Mouse (Mus musculus) stomach, postnatal 0 days (tissue): ENCODE measurements at regions not wholly inside any gene's neighbourhood (a gene's known extent, or its start where the extent isn't known, plus 50 kb on each side); places are given as distances from the start of the nearest gene placed in this dataset.

ENCODE experiments used
- CTCF ChIP-seq: IDR thresholded peaks from 2 replicates; pipeline ENCODE4 v1.5.1; 2016; ENCODE audit warnings: antibody characterized with exemption, low read depth, mild to moderate bottlenecking, moderate library complexity
- EP300 ChIP-seq: optimal IDR thresholded peaks from 2 replicates; pipeline ENCODE3; 2016; ENCODE audit warnings: antibody characterized with exemption

- TF ChIP-seq CTCF: no peak
- no peak for TF ChIP-seq EP300
These were observed 399.8 kb upstream of the Tmpo start for GRCm38 (mm10) chr10:91580959-91581358.
